Mouse (Mus musculus): ENCODE measurements at regions not wholly inside any gene's neighbourhood (a gene's known extent, or its start where the extent isn't known, plus 50 kb on each side); places are given as distances from the start of the nearest gene placed in this dataset.

DNA sequence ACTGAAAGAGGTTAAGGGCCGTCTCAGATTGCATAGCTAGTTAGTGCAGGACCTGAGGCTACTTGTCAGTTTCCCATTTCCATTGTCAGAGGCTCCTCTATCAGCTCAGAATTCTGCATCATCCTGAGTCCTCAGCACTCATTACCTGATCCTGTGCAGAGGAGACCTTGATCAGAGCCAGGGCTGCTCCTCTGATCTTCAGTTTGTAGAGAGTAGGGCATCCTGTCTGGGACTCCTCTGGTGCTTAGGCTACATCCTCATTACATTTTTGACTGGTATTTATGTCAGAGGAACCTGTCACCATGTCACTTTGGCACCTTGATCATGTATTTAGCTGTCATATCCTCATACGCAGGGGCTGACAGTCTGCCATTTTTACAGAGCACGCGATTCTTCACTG is 658.0 kb upstream of the Fam160b2 start:
- TF ChIP-seq POLR2A (IDR thresholded peaks at IDR 0.05; ENCODE audit: insufficient read depth, low read length), result no peak
- TF ChIP-seq CTCF (IDR thresholded peaks at IDR 0.05; ENCODE audit: low read depth, low read length), result no peak

Data from ES-Bruce4 (cell line).